Mouse (Mus musculus) G1E (cell line): ENCODE measurements at regions not wholly inside any gene's neighbourhood (a gene's known extent, or its start where the extent isn't known, plus 50 kb on each side); places are given as distances from the start of the nearest gene placed in this dataset.

Experiments
- CTCF ChIP-seq: IDR thresholded peaks from 2 replicates; pipeline ENCODE4 v1.5.1; 2012; ENCODE audit warnings: low read depth, low read length, inconsistent platforms, mixed read lengths
- GATA1 ChIP-seq: IDR thresholded peaks from 2 replicates; pipeline ENCODE4 v1.6.1; 2012; ENCODE audit warnings: borderline replicate concordance, low read length, inconsistent platforms, mixed read lengths
- GATA2 ChIP-seq: IDR thresholded peaks from 2 replicates; pipeline ENCODE4 v1.6.1; 2012; ENCODE audit warnings: low read depth, low read length, inconsistent platforms, borderline replicate concordance
- TAL1 ChIP-seq: conservative IDR thresholded peaks from 2 replicates; pipeline ENCODE4 v1.6.1; 2012; ENCODE audit warnings: low read depth, low read length, inconsistent platforms, mixed read lengths

DNA sequence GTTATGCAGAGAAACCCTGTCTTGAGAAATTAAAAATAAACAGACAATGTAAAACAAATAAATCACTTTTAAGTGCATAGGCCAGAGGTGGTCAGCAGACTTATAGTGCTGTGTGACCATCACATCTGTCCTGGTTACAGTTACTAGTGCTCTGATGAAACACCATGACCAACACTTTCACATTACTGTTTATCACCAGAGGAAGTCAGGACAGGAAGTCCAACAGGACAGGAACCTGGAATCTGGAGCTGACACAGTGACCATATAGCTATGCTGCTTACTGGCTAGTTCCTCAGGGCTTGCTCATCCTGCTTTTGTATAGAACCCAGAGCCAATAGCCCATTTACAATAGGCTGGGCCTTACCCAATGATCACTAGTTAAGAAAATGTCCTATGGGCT is 51.0 kb upstream of the Klf13 start:
- TF ChIP-seq TAL1 (no peak), CTCF (no peak), GATA1 (no peak), GATA2 (no peak)
